Mouse (Mus musculus): ENCODE data around the gene Ccnf.

GRCm38 (mm10) chr17:24259702-24260101, 8.4 kb upstream of the Ccnf start:
- TF ChIP-seq CTCF (IDR thresholded peaks at IDR 0.05; ENCODE audit: insufficient read depth, low read depth, low read length), result no peak
- no peak for TF ChIP-seq POLR2A (IDR thresholded peaks at IDR 0.05; ENCODE audit: insufficient read depth, low read depth, low read length)
